Mouse (Mus musculus): Measurements from ENCODE around the gene Ric1.

Gene Ric1

DNA sequence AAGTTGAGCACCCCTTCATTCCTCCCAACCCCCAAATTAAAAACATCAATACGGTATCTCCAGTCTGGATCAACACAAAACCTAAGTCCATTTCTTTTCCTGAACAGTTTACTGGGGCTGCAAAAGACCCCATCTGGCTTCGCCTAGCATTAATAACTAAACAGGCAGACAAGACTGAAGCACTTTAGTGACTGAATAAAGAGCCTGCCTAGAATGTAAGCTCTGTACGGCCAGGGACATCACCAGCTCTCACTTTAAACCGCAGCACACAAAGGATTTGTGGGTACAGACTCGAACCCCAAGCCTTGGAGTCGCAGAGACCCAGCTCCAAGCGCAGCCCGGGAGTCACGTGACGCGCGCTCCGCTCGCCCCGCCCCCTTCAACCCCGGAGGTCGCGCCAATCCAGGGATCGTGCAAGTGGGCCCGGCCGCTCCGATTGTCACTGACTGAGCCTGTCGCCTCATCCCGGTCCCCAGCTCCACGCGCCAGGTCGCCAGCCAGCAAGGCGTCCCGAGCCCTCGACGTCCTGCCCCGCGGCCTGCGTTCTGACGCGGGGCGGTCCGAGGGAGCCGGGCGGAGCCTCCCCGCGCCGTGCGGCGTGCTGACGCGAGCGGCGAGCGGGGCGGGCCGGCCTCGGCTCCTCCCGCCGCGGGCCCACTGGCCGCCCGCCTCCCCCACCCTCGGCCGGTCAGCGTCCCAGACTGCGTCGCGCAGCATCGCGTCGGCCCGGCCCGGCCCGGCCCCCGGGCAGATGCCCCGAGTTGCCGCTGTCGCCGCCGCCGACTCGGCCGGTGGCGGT lies at the start of gene Ric1:
Gene Ric1 (plus strand): TSS at position 646 of the 799 bp plus-strand sequence.
- in situ Hi-C loops (cut with MboI, MseI) = no loop called here

DNA sequence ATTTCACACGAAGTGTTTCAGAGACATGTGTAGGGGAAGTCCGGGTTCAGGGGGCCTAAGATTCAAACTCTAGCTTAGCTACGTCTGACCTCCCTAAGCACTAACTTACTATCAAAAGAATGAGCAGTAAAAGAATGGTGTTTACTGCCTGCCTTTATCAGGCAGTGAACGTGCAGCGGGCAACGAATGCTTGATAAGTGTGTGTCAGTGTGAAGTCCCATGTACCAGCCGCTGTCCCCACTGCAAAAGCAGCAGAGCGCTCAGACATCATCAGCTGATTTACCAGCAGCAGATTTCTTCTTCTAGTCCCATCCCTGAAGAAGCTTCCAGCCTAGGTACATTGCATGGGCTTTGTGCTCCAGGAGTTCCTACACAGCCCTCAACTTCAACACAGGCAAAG lies 49.7 kb upstream of the Ric1 start:
- in situ Hi-C loops (cut with MboI, MseI) = no loop called here

DNA sequence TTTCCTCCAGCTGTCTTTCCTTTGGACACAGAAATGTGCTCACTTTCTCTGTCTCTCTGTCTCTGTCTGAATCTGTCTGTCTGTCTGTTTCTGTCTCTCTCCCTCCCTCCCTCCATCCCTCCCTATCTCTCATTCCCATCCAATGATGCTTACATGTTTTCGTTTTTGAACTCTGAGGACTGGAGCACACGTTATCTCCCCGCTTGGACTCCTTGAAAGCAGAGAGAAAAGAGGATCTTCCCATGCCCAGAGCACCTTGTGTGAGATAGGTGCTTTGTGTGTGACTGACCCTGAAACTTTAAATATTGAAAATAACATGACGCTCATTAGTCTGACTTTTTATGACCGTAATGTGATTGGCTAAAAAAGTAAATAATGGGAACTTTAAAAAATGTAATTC lies 49.1 kb upstream of the Ric1 start:
- in situ Hi-C loops (cut with MboI, MseI) = no loop called here

DNA sequence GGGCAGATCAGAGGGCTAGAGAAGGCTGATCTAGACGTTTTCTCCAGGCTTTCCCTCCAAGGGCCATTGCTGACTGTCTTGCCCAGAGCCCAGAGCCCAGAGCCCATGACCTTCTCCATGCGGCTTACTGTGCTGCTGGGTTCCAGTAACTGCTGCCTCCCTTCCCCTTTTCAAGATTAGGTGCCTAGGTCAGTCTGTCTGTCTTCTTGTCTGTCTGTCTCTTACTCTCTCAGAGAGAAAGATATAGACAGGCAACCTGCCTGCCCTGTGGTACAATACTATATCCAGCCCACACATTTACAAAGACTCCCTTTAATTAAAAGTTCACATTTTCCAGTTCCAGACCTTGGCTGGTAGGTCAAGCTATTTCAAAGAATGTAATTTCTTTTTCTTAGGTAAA lies 47.3 kb upstream of the Ric1 start:
- in situ Hi-C loops (cut with MboI, MseI) = no loop called here

DNA sequence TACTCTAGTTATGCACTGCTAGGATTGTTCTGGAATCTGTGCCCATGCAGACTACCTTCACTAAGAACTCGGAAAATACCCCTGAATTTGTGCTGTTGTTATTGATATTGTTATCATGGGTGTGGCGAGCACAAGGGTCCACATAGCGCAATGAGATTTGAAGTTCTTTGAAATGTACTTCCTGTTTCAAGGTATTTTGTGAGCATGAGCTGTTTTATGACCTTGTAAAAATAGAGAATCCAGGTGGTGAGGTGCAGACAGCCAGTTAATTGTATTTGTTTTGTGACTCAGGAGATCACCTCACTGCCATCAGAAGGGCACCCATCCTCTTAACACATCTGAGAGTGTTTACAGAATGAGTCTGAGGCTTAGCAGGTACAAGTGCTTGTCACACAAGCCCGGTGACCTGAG lies 46.9 kb upstream of the Ric1 start:
- in situ Hi-C loops (cut with MboI, MseI) = no loop called here

GRCm38 (mm10) chr19:29478598-29478997 lies 43.5 kb upstream of the Ric1 start:
- in situ Hi-C loops (cut with MboI, MseI) = no loop called here

DNA sequence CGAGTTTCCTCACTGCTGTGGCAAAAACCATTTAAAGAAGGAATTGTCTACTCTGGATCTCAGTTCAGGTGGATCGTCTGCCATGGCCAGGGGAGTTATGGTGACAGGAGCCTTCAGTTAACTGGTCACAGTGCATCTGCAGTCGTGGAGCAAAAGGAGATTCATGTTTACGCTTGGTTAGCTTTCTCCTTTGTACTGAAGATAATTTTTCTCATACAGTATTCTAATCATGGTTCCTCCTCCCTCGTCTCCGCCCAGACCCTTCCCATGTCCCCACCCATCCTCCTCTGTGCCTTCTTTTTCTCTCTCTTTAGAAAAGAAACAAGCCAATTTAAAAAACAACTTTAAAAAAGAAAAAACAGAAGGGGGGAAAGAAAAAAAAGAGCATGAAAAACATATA lies 40.5 kb upstream of the Ric1 start:
- in situ Hi-C loops (cut with MboI, MseI) = no loop called here

DNA sequence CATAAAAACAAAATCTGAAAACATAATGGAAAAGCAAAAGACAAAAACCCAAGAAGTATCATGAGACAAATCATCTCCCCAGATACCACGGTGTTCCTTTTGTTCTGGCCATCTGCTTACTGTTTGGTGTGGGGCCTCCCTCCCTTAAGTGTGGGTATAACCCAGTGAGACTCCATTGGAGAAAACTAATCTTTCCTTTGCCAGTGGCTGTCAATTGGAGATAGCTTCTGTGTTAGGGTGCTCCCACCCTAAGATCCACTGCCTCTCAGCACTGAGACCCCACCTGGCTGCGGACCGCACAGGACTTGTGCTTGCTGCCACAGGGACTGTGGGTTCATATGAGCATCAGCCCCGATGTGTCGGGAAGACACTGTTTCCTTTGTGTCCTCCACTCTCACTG lies 39.9 kb upstream of the Ric1 start:
- in situ Hi-C loops (cut with MboI, MseI) = no loop called here

DNA sequence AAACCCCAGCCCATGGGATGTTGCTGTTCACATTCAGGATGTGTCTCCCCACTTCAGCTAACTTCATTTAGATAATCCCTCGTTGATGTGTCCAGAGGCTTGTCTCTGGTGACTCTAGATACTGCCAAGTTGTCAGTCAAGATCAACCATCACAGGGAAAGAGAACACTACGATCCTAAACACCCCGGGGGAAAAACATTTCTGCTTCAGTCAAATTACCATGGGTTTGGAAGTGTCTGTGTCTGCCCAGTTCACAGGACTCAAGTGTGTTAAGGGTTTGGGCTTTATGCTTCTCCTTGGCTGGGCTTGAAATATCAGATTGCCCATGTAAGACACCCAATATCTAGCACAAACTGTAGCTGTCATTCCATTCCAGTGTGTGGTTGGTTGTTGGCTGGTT lies 39.4 kb upstream of the Ric1 start:
- in situ Hi-C loops (cut with MboI, MseI) = no loop called here

DNA sequence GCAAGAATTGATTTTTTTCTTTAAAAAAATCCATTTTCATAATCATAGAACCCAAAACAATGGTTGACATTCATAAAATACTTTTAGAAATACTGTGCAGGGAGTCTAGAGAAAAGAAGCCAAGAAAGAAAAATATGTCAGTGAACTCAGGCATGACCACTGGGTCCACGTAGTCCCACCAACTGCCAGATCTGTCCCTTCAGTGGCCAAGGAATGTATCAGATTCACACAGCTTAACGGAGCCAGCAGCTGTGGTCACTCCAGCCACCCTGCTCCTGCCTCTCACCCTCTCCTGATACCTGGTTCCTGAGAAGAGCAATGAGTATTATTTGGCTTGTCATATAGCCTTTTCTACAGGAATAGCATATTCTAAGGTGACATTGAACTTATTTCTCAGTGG lies 38.7 kb upstream of the Ric1 start:
- in situ Hi-C loops (cut with MboI, MseI) = no loop called here

GRCm38 (mm10) chr19:29484537-29484936 lies 37.5 kb upstream of the Ric1 start:
- in situ Hi-C loops (cut with MboI, MseI) = no loop called here

DNA sequence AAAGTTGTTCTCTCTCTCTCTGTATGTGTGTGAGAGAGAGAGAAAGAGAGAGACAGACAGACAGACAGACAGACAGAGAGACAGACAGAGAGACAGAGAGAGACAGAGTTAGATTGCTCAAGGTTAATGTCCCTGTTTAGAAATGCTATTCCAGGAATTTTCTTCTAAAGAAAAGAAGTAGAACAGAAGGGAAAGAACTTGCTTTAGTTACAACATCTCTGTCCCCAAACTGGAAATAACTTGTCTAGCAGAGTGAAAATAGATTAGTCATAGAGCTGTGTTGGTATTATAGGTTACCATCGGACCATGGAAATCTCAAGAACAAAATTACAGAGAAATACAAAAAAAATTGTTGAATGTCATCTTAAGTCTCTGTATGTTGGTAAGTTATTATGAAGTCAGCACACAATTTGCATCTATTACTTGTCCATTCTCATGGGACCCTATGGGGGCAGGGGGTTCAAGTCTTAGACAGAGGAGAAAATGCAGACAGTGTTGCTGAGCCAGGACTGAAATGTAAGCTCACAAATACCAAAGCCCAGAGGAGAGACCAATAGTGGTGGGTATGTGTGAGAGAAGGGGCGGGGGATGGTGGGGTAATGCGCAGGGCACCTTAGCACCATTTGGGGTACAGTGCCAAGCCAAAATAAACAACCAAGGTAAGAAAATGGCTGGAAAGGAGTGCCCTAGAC lies 36.7 kb upstream of the Ric1 start:
- in situ Hi-C loops (cut with MboI, MseI) = no loop called here

DNA sequence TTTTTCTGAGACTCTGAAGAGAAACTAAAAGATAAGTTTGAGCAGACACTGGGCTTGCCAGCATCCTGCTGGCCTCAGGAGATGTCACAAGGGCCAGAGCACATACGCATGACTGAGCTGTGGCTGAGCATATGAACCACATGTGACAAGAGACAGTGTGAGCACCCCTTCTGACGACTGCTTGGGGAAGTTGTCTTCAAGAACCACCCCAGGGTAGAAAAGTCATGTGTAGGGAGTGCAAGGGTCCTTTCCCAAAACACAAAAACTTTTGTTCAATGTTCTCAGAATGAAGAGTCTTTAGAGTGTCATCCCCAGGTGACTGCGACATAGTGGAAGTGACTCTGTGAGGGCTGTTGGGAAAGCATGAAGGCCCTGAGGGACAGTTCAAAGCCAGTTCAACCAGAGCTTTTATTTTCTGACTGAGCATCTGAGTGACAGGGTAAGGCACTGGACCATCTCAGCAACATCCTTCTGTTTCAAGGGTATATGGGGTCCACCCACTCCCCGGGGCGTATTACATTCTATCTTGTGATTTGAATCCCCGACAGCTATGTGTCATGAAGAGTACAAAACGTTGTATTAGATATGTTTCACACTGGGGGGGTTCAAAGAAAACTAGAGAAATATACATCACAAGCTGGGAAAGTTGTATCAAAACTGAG lies 35.4 kb upstream of the Ric1 start:
- in situ Hi-C loops (cut with MboI, MseI) = no loop called here

DNA sequence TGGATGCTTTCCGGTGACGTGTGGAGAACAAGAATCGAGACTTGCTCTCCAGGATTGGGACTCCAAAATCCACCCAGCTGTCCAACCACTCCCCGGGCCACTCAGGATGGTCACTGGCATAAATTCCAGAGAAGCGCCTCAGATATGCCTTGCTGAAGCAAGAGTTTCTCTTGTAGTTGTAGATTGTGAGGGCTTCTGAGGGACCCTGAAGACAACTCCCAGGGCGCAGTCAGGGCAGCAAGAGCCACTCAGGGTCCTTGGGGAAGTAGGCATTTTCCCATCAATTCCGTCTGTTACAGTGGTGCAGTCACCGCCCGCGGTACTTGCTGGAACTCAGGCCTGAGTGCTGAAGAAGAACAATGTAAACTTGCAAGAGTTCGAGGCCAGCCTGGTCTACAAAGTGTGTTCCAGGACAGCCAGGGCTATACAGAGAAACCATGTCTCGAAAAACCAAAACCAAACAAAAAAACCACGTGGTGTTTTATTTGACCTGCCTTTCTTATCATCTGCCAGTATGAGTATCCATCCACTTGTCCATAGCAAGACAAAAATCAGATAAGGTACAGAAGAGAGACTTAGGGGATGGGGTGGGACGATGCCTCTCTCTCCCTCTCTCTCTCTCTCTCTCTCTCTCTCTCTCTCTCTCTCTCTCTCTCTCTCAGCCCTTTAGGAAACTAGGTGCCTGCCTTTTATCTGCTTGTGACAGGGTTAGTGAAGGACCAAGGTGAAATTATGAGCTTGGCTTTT lies 34.6 kb upstream of the Ric1 start:
- in situ Hi-C loops (cut with MboI, MseI) = no loop called here

DNA sequence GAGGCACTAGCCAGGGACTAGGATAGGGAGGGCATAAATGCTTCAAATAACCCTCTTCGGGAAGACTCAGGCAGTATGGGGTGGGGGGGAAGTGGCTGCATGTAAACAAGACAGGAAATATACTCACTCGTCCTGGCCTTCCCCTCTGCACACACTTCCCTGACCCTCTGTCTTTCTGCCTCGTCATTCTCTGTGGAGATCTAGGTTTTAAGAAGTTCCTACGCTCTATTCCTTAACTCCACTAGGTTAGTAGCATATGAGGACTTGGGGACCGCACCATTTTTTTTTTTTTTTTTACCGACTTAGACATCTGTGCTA lies 34.0 kb upstream of the Ric1 start:
- in situ Hi-C loops (cut with MboI, MseI) = no loop called here

GRCm38 (mm10) chr19:29488420-29488819 lies 33.7 kb upstream of the Ric1 start:
- in situ Hi-C loops (cut with MboI, MseI) = no loop called here

GRCm38 (mm10) chr19:29489785-29490284 lies 32.2 kb upstream of the Ric1 start:
- in situ Hi-C loops (cut with MboI, MseI) = no loop called here

- in situ Hi-C loops (cut with MboI, MseI) = no loop called here
These were observed 30.6 kb upstream of the Ric1 start for GRCm38 (mm10) chr19:29491467-29491866.

DNA sequence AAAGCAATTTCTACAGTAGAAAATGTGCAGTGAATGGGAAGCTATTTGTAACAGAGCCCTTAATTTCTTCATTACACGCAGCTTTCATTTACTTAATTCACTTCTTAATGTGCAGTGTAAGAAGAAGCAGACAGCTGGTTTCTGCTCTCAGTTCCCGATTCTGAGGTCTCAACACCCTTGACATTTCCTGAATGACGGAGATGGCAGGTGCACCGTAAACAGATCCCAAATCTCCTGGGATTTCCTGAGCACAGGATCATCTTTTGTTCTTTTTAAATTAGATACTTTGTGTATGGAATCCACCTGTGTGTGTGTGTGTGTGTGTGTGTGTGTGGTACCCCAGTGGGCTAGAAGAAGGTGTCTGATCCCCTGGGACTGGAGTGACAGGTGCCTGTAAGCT lies 27.6 kb upstream of the Ric1 start:
- in situ Hi-C loops (cut with MboI, MseI) = no loop called here

- in situ Hi-C loops (cut with MboI, MseI) = no loop called here
These were observed 26.0 kb upstream of the Ric1 start for GRCm38 (mm10) chr19:29496001-29496597.

DNA sequence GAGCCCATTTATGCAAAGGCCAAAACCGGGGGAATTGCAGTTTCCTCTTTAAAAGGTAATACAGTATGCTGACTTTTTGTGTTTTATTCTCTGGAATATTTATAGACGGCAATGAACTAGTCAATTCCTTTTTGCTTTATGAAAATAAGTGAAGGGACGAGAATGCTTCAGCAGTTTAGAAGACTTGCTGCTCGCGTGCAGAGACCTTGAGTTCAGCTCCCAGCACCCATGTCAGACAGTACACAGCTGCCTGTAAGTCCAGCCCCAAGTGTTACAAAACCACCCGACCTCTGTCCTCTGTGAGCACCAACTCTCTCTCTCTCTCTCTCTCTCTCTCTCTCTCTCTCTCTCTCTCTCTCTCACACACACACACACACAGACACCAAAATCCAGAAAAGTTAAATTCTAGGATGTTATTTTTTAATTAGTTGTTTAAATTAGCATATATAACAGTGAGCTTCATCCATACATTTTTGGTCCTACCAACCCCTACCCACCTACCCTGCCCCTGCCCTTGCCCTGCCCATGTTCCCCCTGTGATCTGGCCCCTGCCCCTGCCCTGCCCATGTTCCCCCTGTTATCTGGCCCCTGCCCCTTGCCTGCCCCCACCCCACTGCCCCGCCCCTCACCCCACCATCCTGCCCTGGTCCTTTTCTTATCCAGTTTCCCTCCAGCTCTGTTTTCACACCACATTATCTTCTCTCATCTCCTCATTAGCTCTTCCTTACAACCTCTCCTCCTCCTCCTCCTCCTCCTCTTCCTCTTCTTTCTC lies 25.1 kb upstream of the Ric1 start:
- in situ Hi-C loops (cut with MboI, MseI) = no loop called here

All from T-helper 2 cell (primary cell).